Mouse (Mus musculus): ENCODE results near the gene Spock1. TPM values are rescaled to one million over a fixed set of nuclear protein-coding genes. Genes with fewer than 3 reads are reported as not detected.
"Not testable (repeated sequence)": the region's sequence is repeated elsewhere in the genome, so short reads cannot be mapped to it uniquely, and the experiment has no call there.

The Spock1 gene
- polyA plus RNA-seq, 1 experiment from 2014 or later, result 0.77 TPM

- Histone ChIP-seq H3K4me3 (ENCODE audit: low read length) (no peak overlapping the region), H3K9ac (ENCODE audit: low read length) (no peak overlapping the region), H3K36me3 (ENCODE audit: control insufficient read depth, insufficient read depth) (no peaks in the 10 kb centered on the region), H3K4me2 (ENCODE audit: low read depth, low read length) (no peak overlapping the region), H3K27me3 (ENCODE audit: control insufficient read depth, insufficient read depth, low read length) (no peaks in the 10 kb centered on the region), H3K27ac (ENCODE audit: low read length) (no peak overlapping the region), H3K4me1 (ENCODE audit: control insufficient read depth, insufficient read depth, low read length) (peaks cover 4% of the 10 kb centered on the region; the same call in 1 of the 2 replicates), H3K9me3 (replicated peaks; ENCODE audit: control insufficient read depth, low read length) (no peaks in the 10 kb centered on the region)
- WGBS, result 59% methylated on average over 17 of the region's 17 CpGs
- no peak for ATAC-seq (replicated peaks; ENCODE audit: extremely low read depth, insufficient read depth, low FRiP score)
Measured at GRCm38 (mm10) chr13:57619079-57619768, 288.9 kb downstream of the Spock1 start.

GRCm38 (mm10) chr13:57611326-57612171 is 296.6 kb downstream of the Spock1 start:
- no peaks in the 10 kb centered on the region for H3K27me3 ChIP-seq (ENCODE audit: control insufficient read depth, insufficient read depth, low read length)
- no peak overlapping the region for H3K27ac ChIP-seq (ENCODE audit: low read length)
- no peak overlapping the region for H3K4me2 ChIP-seq (ENCODE audit: low read depth, low read length)
- no peak overlapping the region for H3K4me3 ChIP-seq (ENCODE audit: low read length)
- H3K36me3 ChIP-seq (ENCODE audit: control insufficient read depth, insufficient read depth), result no peaks in the 10 kb centered on the region
- H3K9me3 ChIP-seq (replicated peaks; ENCODE audit: control insufficient read depth, low read length), result peaks cover 8% of the 10 kb centered on the region; the same call in 1 of the 2 replicates
- H3K9ac ChIP-seq (ENCODE audit: low read length), result no peak overlapping the region
- no peaks in the 10 kb centered on the region for H3K4me1 ChIP-seq (ENCODE audit: control insufficient read depth, insufficient read depth, low read length)
- no peak for ATAC-seq (replicated peaks; ENCODE audit: extremely low read depth, insufficient read depth, low FRiP score)
- 78% methylated on average over 11 of the region's 11 CpGs for WGBS

- H3K36me3 ChIP-seq (ENCODE audit: control insufficient read depth, insufficient read depth), result no peaks in the 10 kb centered on the region
- H3K4me1 ChIP-seq (ENCODE audit: control insufficient read depth, insufficient read depth, low read length), result no peaks in the 10 kb centered on the region
- H3K4me2 ChIP-seq (ENCODE audit: low read depth, low read length), result no peak overlapping the region
- no peak for ATAC-seq (replicated peaks; ENCODE audit: extremely low read depth, insufficient read depth, low FRiP score)
- H3K27ac ChIP-seq (ENCODE audit: low read length), result no peak overlapping the region
- peaks cover 8% of the 10 kb centered on the region; the same call in 1 of the 2 replicates for H3K9me3 ChIP-seq (replicated peaks; ENCODE audit: control insufficient read depth, low read length)
- WGBS, result 82% methylated on average over 7 of the region's 7 CpGs
- H3K9ac ChIP-seq (ENCODE audit: low read length), result no peak overlapping the region
- H3K27me3 ChIP-seq (ENCODE audit: control insufficient read depth, insufficient read depth, low read length), result no peaks in the 10 kb centered on the region
- no peak overlapping the region for H3K4me3 ChIP-seq (ENCODE audit: low read length)
Measured at GRCm38 (mm10) chr13:57609946-57610345, 298.2 kb downstream of the Spock1 start.

GRCm38 (mm10) chr13:57604437-57604836 is 303.7 kb downstream of the Spock1 start:
- Histone ChIP-seq H3K9me3 (replicated peaks; ENCODE audit: control insufficient read depth, low read length) (peaks cover 8% of the 10 kb centered on the region; the same call in 1 of the 2 replicates), H3K36me3 (ENCODE audit: control insufficient read depth, insufficient read depth) (no peaks in the 10 kb centered on the region), H3K27ac (ENCODE audit: low read length) (no peak overlapping the region), H3K9ac (ENCODE audit: low read length) (no peak overlapping the region), H3K4me3 (ENCODE audit: low read length) (no peak overlapping the region), H3K4me1 (ENCODE audit: control insufficient read depth, insufficient read depth, low read length) (no peaks in the 10 kb centered on the region), H3K4me2 (ENCODE audit: low read depth, low read length) (no peak overlapping the region), H3K27me3 (ENCODE audit: control insufficient read depth, insufficient read depth, low read length) (no peaks in the 10 kb centered on the region)
- WGBS, result 77% methylated on average over 3 of the region's 3 CpGs
- no peak for ATAC-seq (replicated peaks; ENCODE audit: extremely low read depth, insufficient read depth, low FRiP score)

GRCm38 (mm10) chr13:57603226-57603625 is 304.9 kb downstream of the Spock1 start:
- Histone ChIP-seq H3K27me3 (ENCODE audit: control insufficient read depth, insufficient read depth, low read length) (no peaks in the 10 kb centered on the region), H3K9me3 (replicated peaks; ENCODE audit: control insufficient read depth, low read length) (no peaks in the 10 kb centered on the region), H3K4me3 (ENCODE audit: low read length) (no peak overlapping the region), H3K27ac (ENCODE audit: low read length) (no peak overlapping the region), H3K4me2 (ENCODE audit: low read depth, low read length) (no peak overlapping the region), H3K36me3 (ENCODE audit: control insufficient read depth, insufficient read depth) (no peaks in the 10 kb centered on the region), H3K9ac (ENCODE audit: low read length) (no peak overlapping the region), H3K4me1 (ENCODE audit: control insufficient read depth, insufficient read depth, low read length) (no peaks in the 10 kb centered on the region)
- ATAC-seq (replicated peaks; ENCODE audit: extremely low read depth, insufficient read depth, low FRiP score), result no peak
- 81% methylated on average over 8 of the region's 8 CpGs for whole genome bisulfite sequencing

GRCm38 (mm10) chr13:57595761-57596051 is 312.4 kb downstream of the Spock1 start:
- Histone ChIP-seq H3K27ac (ENCODE audit: low read length) (no peak overlapping the region), H3K36me3 (ENCODE audit: control insufficient read depth, insufficient read depth) (no peaks in the 10 kb centered on the region), H3K4me3 (ENCODE audit: low read length) (no peak overlapping the region), H3K4me2 (ENCODE audit: low read depth, low read length) (no peak overlapping the region), H3K9me3 (replicated peaks; ENCODE audit: control insufficient read depth, low read length) (no peaks in the 10 kb centered on the region), H3K9ac (ENCODE audit: low read length) (no peak overlapping the region), H3K27me3 (ENCODE audit: control insufficient read depth, insufficient read depth, low read length) (no peaks in the 10 kb centered on the region), H3K4me1 (ENCODE audit: control insufficient read depth, insufficient read depth, low read length) (no peaks in the 10 kb centered on the region)
- WGBS, result 89% methylated on average over 6 of the region's 6 CpGs
- ATAC-seq (replicated peaks; ENCODE audit: extremely low read depth, insufficient read depth, low FRiP score), result no peak

GRCm38 (mm10) chr13:57595032-57595760 is 312.9 kb downstream of the Spock1 start:
- Histone ChIP-seq H3K27me3 (ENCODE audit: control insufficient read depth, insufficient read depth, low read length) (no peaks in the 10 kb centered on the region), H3K4me1 (ENCODE audit: control insufficient read depth, insufficient read depth, low read length) (no peaks in the 10 kb centered on the region), H3K9me3 (replicated peaks; ENCODE audit: control insufficient read depth, low read length) (no peaks in the 10 kb centered on the region), H3K36me3 (ENCODE audit: control insufficient read depth, insufficient read depth) (no peaks in the 10 kb centered on the region), H3K4me2 (ENCODE audit: low read depth, low read length) (no peak overlapping the region), H3K27ac (ENCODE audit: low read length) (no peak overlapping the region), H3K4me3 (ENCODE audit: low read length) (no peak overlapping the region), H3K9ac (ENCODE audit: low read length) (no peak overlapping the region)
- ATAC-seq (replicated peaks; ENCODE audit: extremely low read depth, insufficient read depth, low FRiP score), result no peak
- WGBS, result 53% methylated on average over 15 of the region's 15 CpGs

GRCm38 (mm10) chr13:57589338-57589914 is 318.7 kb downstream of the Spock1 start:
- not testable (repeated sequence) for H3K4me3 ChIP-seq (ENCODE audit: low read length); H3K9ac ChIP-seq (ENCODE audit: low read length); H3K4me2 ChIP-seq (ENCODE audit: low read depth, low read length); H3K9me3 ChIP-seq (replicated peaks; ENCODE audit: control insufficient read depth, low read length); ATAC-seq (replicated peaks; ENCODE audit: extremely low read depth, insufficient read depth, low FRiP score); H3K27me3 ChIP-seq (ENCODE audit: control insufficient read depth, insufficient read depth, low read length); H3K27ac ChIP-seq (ENCODE audit: low read length); H3K36me3 ChIP-seq (ENCODE audit: control insufficient read depth, insufficient read depth); H3K4me1 ChIP-seq (ENCODE audit: control insufficient read depth, insufficient read depth, low read length)
- 77% methylated on average over 4 of the region's 4 CpGs for WGBS
